Mouse (Mus musculus) lung, adult 2 months (tissue): ENCODE data around the gene Lgals9.

Experiments
- CTCF ChIP-seq: fragments of 200-500 bp; IDR thresholded peaks from 2 replicates; pipeline ENCODE4 v1.5.1; 2011; ENCODE audit warnings: mild to moderate bottlenecking, low read length, control low read depth; ENCODE audit not compliant: insufficient read depth
- POLR2A ChIP-seq: fragments of 200-500 bp; IDR thresholded peaks from 2 replicates; pipeline ENCODE4 v1.6.1; 2011; ENCODE audit warnings: low read depth, mild to moderate bottlenecking, control low read depth, low read length, borderline replicate concordance; ENCODE audit errors: extremely low read depth

- TF ChIP-seq POLR2A (no peak), CTCF (no peak)
These were observed 35.8 kb upstream of the Lgals9 start for GRCm38 (mm10) chr11:79020535-79021045.
